Mouse (Mus musculus): ENCODE data around the gene Rad21l.
"Not testable (repeated sequence)": the region's sequence is repeated elsewhere in the genome, so short reads cannot be mapped to it uniquely, and the experiment has no call there.

Rad21l gene

GRCm38 (mm10) chr2:151629310-151629709, 39.0 kb downstream of the Rad21l start:
- DNase-seq (ENCODE audit: extremely low spot score): no peak

DNA sequence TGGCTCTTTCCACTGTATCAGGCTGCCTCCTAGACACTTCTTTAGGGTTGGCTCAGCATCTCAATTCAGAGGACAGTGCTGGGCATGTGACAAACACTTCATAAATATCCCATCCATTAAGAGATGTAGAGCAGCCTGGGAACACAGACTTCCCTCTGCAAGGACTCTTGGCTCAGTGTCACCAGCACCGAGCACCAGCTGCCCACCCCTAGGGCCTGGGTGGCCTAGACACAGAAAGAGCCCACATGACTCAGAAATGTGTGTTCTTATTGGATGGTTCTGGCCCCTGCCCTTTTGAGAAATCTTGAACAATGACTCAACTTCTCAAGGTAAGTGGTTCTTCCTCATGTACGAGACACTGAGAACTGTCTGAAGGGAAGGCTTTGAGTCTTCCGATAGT, 40.3 kb downstream of the Rad21l start:
- no peak for DNase-seq (ENCODE audit: extremely low spot score)

DNA sequence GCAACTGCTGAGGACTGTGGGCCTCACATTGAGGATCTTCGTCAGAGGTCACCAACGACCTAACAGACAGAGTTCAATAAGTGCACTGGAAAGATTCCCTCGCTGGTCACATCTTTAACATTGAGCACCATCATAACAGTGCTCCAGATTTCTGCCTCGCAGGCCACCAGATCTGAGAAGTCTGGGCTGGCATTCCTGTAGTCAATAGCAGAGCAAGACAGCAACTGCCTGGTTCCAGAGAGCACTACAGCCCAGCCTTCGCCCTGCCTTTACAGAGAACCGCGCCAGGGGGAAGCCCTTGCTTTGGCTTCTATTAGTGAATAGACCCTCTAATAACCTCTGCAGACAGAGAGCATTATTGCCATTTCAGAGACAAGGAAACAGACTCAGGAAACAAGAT, 42.0 kb downstream of the Rad21l start:
- no peak for DNase-seq (ENCODE audit: extremely low spot score)

DNA sequence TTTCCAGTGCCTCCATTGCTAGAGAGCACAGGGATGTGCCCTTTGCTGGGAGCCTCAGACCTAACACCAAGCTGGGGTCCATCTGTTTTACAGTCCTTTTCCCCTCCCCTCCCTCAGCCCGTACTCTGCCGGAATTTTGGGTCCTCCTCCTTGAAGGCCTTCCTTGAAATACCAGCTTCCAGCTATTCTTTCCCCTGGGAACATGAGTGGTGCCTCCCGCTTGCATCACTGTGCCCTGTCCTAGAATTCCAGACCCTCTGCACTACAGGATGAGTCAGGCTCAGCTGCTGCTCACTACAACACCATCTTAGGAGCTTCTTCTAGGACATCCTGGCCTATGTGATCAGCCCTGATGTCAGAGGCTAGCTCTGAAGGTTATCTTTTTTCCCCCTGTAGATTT, 44.6 kb downstream of the Rad21l start:
- DNase-seq (ENCODE audit: extremely low spot score): no peak

DNA sequence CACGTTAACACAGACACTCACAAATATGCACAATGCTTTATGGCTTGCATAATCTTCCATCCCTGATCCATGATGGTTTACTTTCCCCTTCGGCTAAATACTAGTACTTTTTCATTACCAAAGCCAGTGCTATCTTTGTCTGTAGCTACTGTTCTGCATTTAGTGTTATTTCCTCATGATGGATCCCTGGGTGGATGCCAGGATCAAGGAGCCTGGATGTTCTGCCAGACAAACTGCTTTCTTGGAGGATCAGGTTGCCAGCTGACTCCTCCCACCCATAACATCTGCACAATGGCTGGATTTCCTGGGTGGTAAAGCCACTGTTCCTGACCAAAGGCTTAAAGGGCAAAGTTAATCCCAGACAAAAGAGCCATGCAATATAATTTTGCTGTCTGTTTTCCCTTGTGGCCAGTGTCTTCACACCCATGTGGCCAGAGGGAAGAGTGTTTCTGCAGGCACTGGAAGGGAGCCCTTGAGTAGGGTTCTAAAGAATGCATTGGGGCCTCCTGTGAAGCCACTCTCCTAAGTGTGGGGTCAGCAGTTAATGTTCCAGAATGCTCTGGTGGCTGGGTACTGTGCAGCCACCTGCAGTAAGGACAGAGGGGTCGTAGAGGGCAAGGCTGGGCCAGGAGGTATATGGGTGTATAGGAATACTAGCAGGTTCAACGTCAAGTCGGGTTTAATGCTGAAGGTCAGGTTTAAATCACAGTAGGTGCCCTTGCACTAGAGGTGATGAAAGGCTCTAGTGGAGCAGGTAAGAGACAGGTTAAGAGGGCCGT, 51.6 kb downstream of the Rad21l start:
- no peak for DNase-seq (ENCODE audit: extremely low spot score)

- not testable (repeated sequence) for DNase-seq (ENCODE audit: extremely low spot score)
Observed at GRCm38 (mm10) chr2:151615779-151616178, 52.6 kb downstream of the Rad21l start.

- no peak for DNase-seq (ENCODE audit: extremely low spot score)
Observed at GRCm38 (mm10) chr2:151609974-151610373, 58.4 kb downstream of the Rad21l start.

- no peak for DNase-seq (ENCODE audit: extremely low spot score)
Observed at GRCm38 (mm10) chr2:151608435-151608834, 59.9 kb downstream of the Rad21l start.

DNA sequence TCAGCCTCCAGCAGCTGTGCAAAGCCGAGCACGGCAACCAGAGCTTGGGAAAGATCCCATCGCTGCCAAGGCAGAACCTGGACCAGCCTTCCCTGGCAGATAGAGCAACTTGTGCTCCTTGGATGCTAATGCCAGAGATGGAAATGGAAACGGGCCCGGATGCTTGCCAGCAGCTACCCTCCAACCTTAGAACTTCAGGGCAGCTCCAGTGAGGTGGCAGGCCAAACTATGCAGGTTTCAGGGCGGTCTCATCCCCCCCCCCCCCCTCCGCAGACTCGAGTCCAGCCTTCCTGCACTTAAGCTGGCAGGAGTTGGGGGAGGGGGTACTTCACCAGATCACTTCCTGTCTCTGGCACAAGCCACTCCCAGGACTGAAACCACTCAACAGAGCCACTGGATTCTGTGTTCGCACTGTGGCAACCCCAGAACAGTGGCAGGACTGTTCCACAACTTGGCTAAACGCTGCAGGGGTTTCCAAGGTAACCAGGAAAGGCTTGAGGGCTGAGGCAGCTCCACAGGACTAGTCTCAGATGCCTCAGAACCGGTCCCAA, 62.8 kb downstream of the Rad21l start:
- DNase-seq (ENCODE audit: extremely low spot score): peak; percentile 13

DNA sequence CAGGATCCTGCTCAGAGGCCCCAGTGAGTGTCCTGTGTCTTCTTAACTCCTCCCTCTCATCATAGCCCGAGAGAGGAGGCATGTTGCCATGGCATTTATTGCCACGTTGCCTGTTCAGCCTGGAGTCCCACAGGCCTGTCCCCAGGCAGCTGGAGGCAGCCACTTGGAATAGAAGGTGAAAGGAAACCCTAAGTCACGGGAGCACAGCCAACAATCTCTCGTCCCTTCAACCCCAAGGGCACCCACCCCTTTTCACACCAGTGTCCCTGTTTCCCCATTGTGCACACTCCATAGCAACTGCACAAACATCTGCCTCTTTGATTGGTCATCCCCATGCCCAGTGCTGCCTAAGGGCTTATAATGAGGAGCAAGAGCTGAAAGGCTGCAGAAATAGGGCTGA, 64.7 kb downstream of the Rad21l start:
- DNase-seq (ENCODE audit: extremely low spot score): peak; percentile 48

DNA sequence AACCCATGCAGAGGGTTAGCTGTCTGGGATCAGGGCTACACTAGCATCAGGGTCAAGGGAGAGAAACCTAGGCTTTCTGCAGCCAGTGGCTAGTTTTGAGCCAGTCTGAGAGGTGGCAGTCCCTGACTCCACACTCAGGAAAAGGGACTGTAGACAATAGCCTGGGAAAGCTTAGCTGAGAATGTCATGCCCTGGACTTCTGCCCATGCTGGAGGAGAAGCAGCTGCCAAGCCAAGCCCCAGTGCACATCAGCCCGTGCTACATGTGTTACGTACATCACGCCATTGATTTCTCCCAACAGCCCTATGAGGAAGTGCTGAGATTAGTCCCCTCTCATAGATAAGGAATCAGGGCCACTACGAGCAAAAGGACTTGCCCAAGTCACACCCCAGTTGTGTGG, 66.2 kb downstream of the Rad21l start:
- DNase-seq (ENCODE audit: extremely low spot score): no peak

- no peak for DNase-seq (ENCODE audit: extremely low spot score)
Observed at GRCm38 (mm10) chr2:151598068-151598467, 70.3 kb downstream of the Rad21l start.
